Mouse (Mus musculus): ENCODE measurements around the gene Prkaca. TPM values are rescaled to one million over a fixed set of nuclear protein-coding genes. Genes with fewer than 3 reads are reported as not detected.

The Prkaca gene
- total and polyA plus RNA-seq, 3 experiments, result 14.0 to 27.3 (median 18.5) TPM

- Histone ChIP-seq H3K79me2 (replicated peaks; ENCODE audit: control insufficient read depth, extremely low read depth, insufficient read depth, poor library complexity, severe bottlenecking) (peaks cover 3% of the 10 kb centered on the region; the same call in 1 of the 2 replicates), H3K9me3 (replicated peaks; ENCODE audit: low read length) (no peaks in the 10 kb centered on the region), H3K9ac (ENCODE audit: insufficient read depth, low read depth) (no peak overlapping the region), H3K27ac (ENCODE audit: insufficient read depth, low read depth) (no peak overlapping the region), H3K36me3 (replicated peaks in 1 of 2; ENCODE audit: control insufficient read depth in 1 of 2, insufficient read depth in 1 of 2, low read length in 1 of 2) (peaks cover 14 to 44% of the 10 kb centered on the region in 2 experiments), H3K4me1 (ENCODE audit: control insufficient read depth in 1 of 2, insufficient read depth in 2 of 2) (peaks cover 18 to 37% of the 10 kb centered on the region in 2 experiments), H3K27me3 (replicated peaks) (no peaks in the 10 kb centered on the region), H3K4me2 (ENCODE audit: insufficient read depth, low read depth, poor library complexity, severe bottlenecking) (no peak overlapping the region), H3K4me3 (replicated peaks in 1 of 3; ENCODE audit: low read depth in 2 of 3, low read length in 2 of 3, poor library complexity in 1 of 3) (no peak overlapping the region)
- dilution Hi-C loops (cut with MboI; ENCODE audit: extremely low pct_ligation_motif_present, extremely low pct_unique_long_range_greater_than_20kb, low sequenced_read_pairs) (no loop called here), in situ Hi-C loops (cut with MboI; ENCODE audit: low pct_ligation_motif_present, low pct_unique_long_range_greater_than_20kb, low sequenced_read_pairs) (no loop called here)
- DNase-seq (ENCODE audit: extremely low read depth), result no peak
- TF ChIP-seq IRF4 (IDR thresholded peaks at IDR 0.05; ENCODE audit: low read depth, low read length), result no peak
- TF ChIP-seq USF1 (IDR thresholded peaks at IDR 0.05; ENCODE audit: low read depth, low read length), result no peak
- no peak for TF ChIP-seq TCF12 (IDR thresholded peaks at IDR 0.05; ENCODE audit: low read depth, low read length)
- no peak for TF ChIP-seq BHLHE40 (IDR thresholded peaks at IDR 0.05; ENCODE audit: low read depth, low read length)
- no peak for TF ChIP-seq CTCF (conservative IDR thresholded peaks at IDR 0.05 in 1 of 2, IDR thresholded peaks at IDR 0.05 in 1 of 2; ENCODE audit: low read depth in 2 of 2, low read length in 2 of 2)
- no peak for TF ChIP-seq MAX (IDR thresholded peaks at IDR 0.05; ENCODE audit: low read length)
- TF ChIP-seq HCFC1 (IDR thresholded peaks at IDR 0.05; ENCODE audit: low read depth, low read length), result no peak
- no peak for TF ChIP-seq MEF2A (IDR thresholded peaks at IDR 0.05; ENCODE audit: borderline replicate concordance, low read depth, low read length)
- TF ChIP-seq GABPA (IDR thresholded peaks at IDR 0.05; ENCODE audit: insufficient replicate concordance, low read depth, low read length), result no peak
- TF ChIP-seq TBP (conservative IDR thresholded peaks at IDR 0.05; ENCODE audit: low read depth, low read length), result no peak
- no peak for TF ChIP-seq JUND (conservative IDR thresholded peaks at IDR 0.05; ENCODE audit: low read depth, low read length)
- TF ChIP-seq UBTF (IDR thresholded peaks at IDR 0.05; ENCODE audit: low read depth, low read length), result no peak
These were observed 27.0 kb downstream of the Prkaca start for GRCm38 (mm10) chr8:83999825-84000224.

- Histone ChIP-seq H3K9ac (ENCODE audit: insufficient read depth, low read depth) (no peak within 1 kb of the TSS), H3K79me2 (replicated peaks; ENCODE audit: control insufficient read depth, extremely low read depth, insufficient read depth, poor library complexity, severe bottlenecking) (peaks cover 3% of the 10 kb centered on the region; the same call in 1 of the 2 replicates), H3K9me3 (replicated peaks; ENCODE audit: low read length) (no peaks in the 10 kb centered on the region), H3K36me3 (replicated peaks in 1 of 2; ENCODE audit: control insufficient read depth in 1 of 2, insufficient read depth in 1 of 2, low read length in 1 of 2) (peaks cover 14 to 43% of the 10 kb centered on the region in 2 experiments), H3K27ac (ENCODE audit: insufficient read depth, low read depth) (no peak within 1 kb of the TSS), H3K4me3 (replicated peaks in 1 of 3; ENCODE audit: low read depth in 2 of 3, low read length in 2 of 3, poor library complexity in 1 of 3) (no peak within 1 kb of the TSS), H3K4me1 (ENCODE audit: control insufficient read depth in 1 of 2, insufficient read depth in 2 of 2) (peaks cover 18 to 40% of the 10 kb centered on the region in 2 experiments), H3K4me2 (ENCODE audit: insufficient read depth, low read depth, poor library complexity, severe bottlenecking) (no peak within 1 kb of the TSS), H3K27me3 (replicated peaks) (no peaks in the 10 kb centered on the region)
- in situ Hi-C loops (cut with MboI; ENCODE audit: low pct_ligation_motif_present, low pct_unique_long_range_greater_than_20kb, low sequenced_read_pairs) (no loop called here), dilution Hi-C loops (cut with MboI; ENCODE audit: extremely low pct_ligation_motif_present, extremely low pct_unique_long_range_greater_than_20kb, low sequenced_read_pairs) (no loop called here)
- TF ChIP-seq BHLHE40 (IDR thresholded peaks at IDR 0.05; ENCODE audit: low read depth, low read length) (no peak), KAT2A (IDR thresholded peaks at IDR 0.05; ENCODE audit: insufficient replicate concordance, low read length) (no peak), IRF4 (IDR thresholded peaks at IDR 0.05; ENCODE audit: low read depth, low read length) (no peak), GABPA (IDR thresholded peaks at IDR 0.05; ENCODE audit: insufficient replicate concordance, low read depth, low read length) (no peak), RCOR1 (conservative IDR thresholded peaks at IDR 0.05; ENCODE audit: low read depth, low read length) (no peak), USF2 (conservative IDR thresholded peaks at IDR 0.05; ENCODE audit: low read depth, low read length) (no peak), MEF2A (IDR thresholded peaks at IDR 0.05; ENCODE audit: borderline replicate concordance, low read depth, low read length) (no peak), CTCF (conservative IDR thresholded peaks at IDR 0.05 in 1 of 2, IDR thresholded peaks at IDR 0.05 in 1 of 2; ENCODE audit: low read depth in 2 of 2, low read length in 2 of 2) (no peak)
- no peak for DNase-seq (ENCODE audit: extremely low read depth)
These were observed 28.6 kb downstream of the Prkaca start, which contains the start of gene 1700067K01Rik for GRCm38 (mm10) chr8:84001281-84002000. Gene 1700067K01Rik (plus strand): TSS chr8:84001502.
